Mouse (Mus musculus) megakaryocyte progenitor cell, adult 5-6 weeks (primary cell): ENCODE measurements around the gene Ppp2r5a. TPM values are rescaled to one million over a fixed set of nuclear protein-coding genes. Genes with fewer than 3 reads are reported as not detected.
A peak's percentile ranks its signal among the peaks of the same experiment; 100 is the strongest.

ENCODE experiments used
- ATAC-seq: replicated peaks from 2 replicates; pipeline ENCODE4 v1.8.0; 2016; ENCODE audit warnings: mild to moderate bottlenecking, moderate TSS enrichment, inconsistent platforms; ENCODE audit not compliant: poor library complexity
- total RNA-seq, 2 experiments: library from RNA; stranded (forward) in 1 of 2; stranded (reverse) in 1 of 2; fragments of 157-497, 149-512 nt in 1 of 2; fragments of 200-1000 nt in 1 of 2; gene quantifications; 2 replicates each; pipeline versions ENCODE4 v1.2.3 to v1.2.4; 2015 to 2017

Gene Ppp2r5a
- total RNA-seq (2015) (124 and 129 TPM in 2 replicates), total RNA-seq (2017) (125 and 139 TPM in 2 replicates)

- peak; percentile 62 for ATAC-seq
Observed at GRCm38 (mm10) chr1:191403074-191403473, at the start of gene Ppp2r5a. Gene Ppp2r5a, minus strand, starts transcription at chr1:191403272.

- ATAC-seq = peak; percentile 84
Observed at GRCm38 (mm10) chr1:191450614-191451013, 47.5 kb upstream of the Ppp2r5a start.

GRCm38 (mm10) chr1:191449537-191449936 lies 46.5 kb upstream of the Ppp2r5a start:
- ATAC-seq = peak; percentile 26

GRCm38 (mm10) chr1:191447391-191448016 lies 44.4 kb upstream of the Ppp2r5a start:
- no peak for ATAC-seq

GRCm38 (mm10) chr1:191446307-191446706 lies 43.2 kb upstream of the Ppp2r5a start:
- no peak for ATAC-seq

- ATAC-seq = peak; percentile 24
Observed at GRCm38 (mm10) chr1:191445831-191446258, 42.8 kb upstream of the Ppp2r5a start.

- ATAC-seq = peak; percentile 62
Observed at GRCm38 (mm10) chr1:191445401-191445800, 42.3 kb upstream of the Ppp2r5a start.

GRCm38 (mm10) chr1:191444467-191444866 lies 41.4 kb upstream of the Ppp2r5a start:
- ATAC-seq = no peak

- no peak for ATAC-seq
Observed at GRCm38 (mm10) chr1:191439011-191439410, 35.9 kb upstream of the Ppp2r5a start.

GRCm38 (mm10) chr1:191438546-191438945 lies 35.5 kb upstream of the Ppp2r5a start:
- ATAC-seq = no peak

GRCm38 (mm10) chr1:191436647-191437046 lies 33.6 kb upstream of the Ppp2r5a start:
- no peak for ATAC-seq

GRCm38 (mm10) chr1:191435359-191435758 lies 32.3 kb upstream of the Ppp2r5a start:
- no peak for ATAC-seq

- ATAC-seq = no peak
Observed at GRCm38 (mm10) chr1:191432531-191432930, 29.5 kb upstream of the Ppp2r5a start.

GRCm38 (mm10) chr1:191432023-191432422 lies 29.0 kb upstream of the Ppp2r5a start:
- ATAC-seq = peak; percentile 45

- no peak for ATAC-seq
Observed at GRCm38 (mm10) chr1:191430121-191430520, 27.0 kb upstream of the Ppp2r5a start.

- no peak for ATAC-seq
Observed at GRCm38 (mm10) chr1:191425884-191426283, 22.8 kb upstream of the Ppp2r5a start.

GRCm38 (mm10) chr1:191423201-191423600 lies 20.1 kb upstream of the Ppp2r5a start:
- ATAC-seq = no peak

GRCm38 (mm10) chr1:191422714-191423113 lies 19.6 kb upstream of the Ppp2r5a start:
- ATAC-seq = peak; percentile 76

- ATAC-seq = no peak
Observed at GRCm38 (mm10) chr1:191422164-191422563, 19.1 kb upstream of the Ppp2r5a start.

GRCm38 (mm10) chr1:191421426-191421999 lies 18.4 kb upstream of the Ppp2r5a start:
- ATAC-seq = peak; percentile 43

GRCm38 (mm10) chr1:191420930-191421404 lies 17.9 kb upstream of the Ppp2r5a start:
- peak; percentile 68 for ATAC-seq

GRCm38 (mm10) chr1:191419991-191420751 lies 17.1 kb upstream of the Ppp2r5a start:
- no peak for ATAC-seq
